Mouse (Mus musculus) forebrain, embryonic 15.5 days (tissue): Measurements from ENCODE around the gene Dbi. TPM values are rescaled to one million over a fixed set of nuclear protein-coding genes. Genes with fewer than 3 reads are reported as not detected.
A peak's percentile ranks its signal among the peaks of the same experiment; 100 is the strongest.

Source experiments
- ATAC-seq: fragments of 200-750 bp; cut with Nextera tagmentation; replicated peaks from 2 replicates; pipeline ENCODE4 v1.8.0; 2017; ENCODE audit warnings: mild to moderate bottlenecking, moderate TSS enrichment, moderate library complexity
- H3K27ac ChIP-seq: fragments of 300-500 bp; sonication (generic); replicated peaks from 2 replicates; pipeline ENCODE4 v1.5.1; 2015; ENCODE audit warnings: mild to moderate bottlenecking, inconsistent platforms
- H3K27me3 ChIP-seq: fragments of 300-500 bp; sonication (generic); 2 replicates; pipeline ENCODE4 v1.6.1; 2015; ENCODE audit warnings: inconsistent platforms
- H3K36me3 ChIP-seq: fragments of 300-500 bp; sonication (generic); 2 replicates; pipeline ENCODE4 v1.6.1; 2015; ENCODE audit warnings: mild to moderate bottlenecking, inconsistent platforms
- H3K4me1 ChIP-seq: fragments of 300-500 bp; sonication (generic); 2 replicates; pipeline ENCODE4 v1.6.1; 2015; ENCODE audit warnings: inconsistent platforms
- H3K4me2 ChIP-seq: fragments of 300-500 bp; sonication (generic); replicated peaks from 2 replicates; pipeline ENCODE4 v1.6.1; 2015; ENCODE audit warnings: mild to moderate bottlenecking, inconsistent platforms
- H3K4me3 ChIP-seq: fragments of 300-500 bp; sonication (generic); 2 replicates; pipeline ENCODE4 v1.5.1; 2015; ENCODE audit warnings: mild to moderate bottlenecking, inconsistent platforms
- H3K9ac ChIP-seq: fragments of 300-500 bp; sonication (generic); replicated peaks from 2 replicates; pipeline ENCODE4 v1.6.1; 2015; ENCODE audit warnings: mild to moderate bottlenecking, inconsistent platforms
- H3K9me3 ChIP-seq: fragments of 300-500 bp; sonication (generic); 2 replicates; pipeline ENCODE4 v1.6.1; 2016; ENCODE audit warnings: inconsistent platforms
- WGBS: fragments of 180-500 bp; shearing (Covaris S2); methylation state at CpG from one replicate; pipeline ENCODE4 v1.1.7; 2015; ENCODE audit warnings: mixed read lengths; 5-methylcytosine and 5-hydroxymethylcytosine counted together
- polyA plus RNA-seq: library from polyadenylated mRNA; unstranded; fragments of >200 nt; fragmentation: Nextera tagmentation; extraction: Ambion mirVana; gene quantifications from 2 replicates; pipeline ENCODE4 v1.2.1, GENCODE M21; 2015

Dbi gene
- 1,549 and 1,577 TPM in 2 replicates for polyA plus RNA-seq

DNA sequence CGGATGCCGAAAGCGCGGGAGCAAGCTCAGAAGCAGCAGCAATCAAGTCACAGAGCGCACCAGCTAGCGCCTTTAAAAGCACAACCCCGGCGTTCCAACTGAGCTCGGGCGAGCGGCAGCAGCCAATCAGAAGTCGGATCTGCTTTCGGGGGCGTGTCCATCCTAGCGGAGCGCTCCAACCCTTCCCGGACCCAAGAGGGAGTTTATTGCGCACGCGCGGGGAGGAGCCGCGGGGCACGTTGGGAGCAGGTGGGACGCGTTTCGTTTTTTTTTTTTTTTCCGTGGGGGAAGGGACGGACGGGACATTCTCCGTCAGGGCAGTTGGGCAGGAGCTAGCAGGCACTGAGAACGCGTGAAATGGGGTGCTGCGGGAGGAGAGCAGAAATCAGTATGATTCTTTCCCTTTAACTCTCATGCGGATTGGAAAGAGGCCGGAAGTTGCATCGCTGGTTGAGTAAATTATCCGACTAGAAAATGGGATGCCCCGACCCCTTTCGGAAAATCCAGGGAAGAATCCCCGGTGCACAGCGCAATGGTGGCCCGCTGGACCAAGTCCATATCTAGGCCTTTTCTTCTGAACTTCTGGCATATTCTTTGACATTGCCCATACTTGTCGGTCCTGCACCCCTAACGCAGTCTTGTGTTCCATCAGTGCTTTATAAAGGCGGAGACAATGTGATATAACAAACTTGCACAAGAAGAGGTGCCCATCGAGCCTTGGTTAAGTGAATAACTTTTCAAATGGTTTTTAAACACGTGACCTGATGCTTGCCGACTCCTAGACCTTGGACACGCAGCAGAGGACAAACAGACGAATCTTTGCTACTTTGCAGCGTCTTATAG is at the start of gene Dbi, which contains the start of gene 3110009E18Rik:
Gene Dbi (minus strand): TSS at position 110 of the 843 bp plus-strand sequence.
Gene 3110009E18Rik (plus strand): TSS at position 219 of the 843 bp plus-strand sequence.
- H3K36me3 ChIP-seq = no peaks in the 10 kb centered on the region
- WGBS = 1% methylated on average over 52 of the region's 52 CpGs
- peak within 1 kb of the TSS; percentile 93 for H3K27ac ChIP-seq
- H3K4me3 ChIP-seq = peak within 1 kb of the TSS; percentile 57
- peaks cover 51% of the 10 kb centered on the region for H3K4me1 ChIP-seq
- no peaks in the 10 kb centered on the region for H3K27me3 ChIP-seq
- H3K4me2 ChIP-seq = peak within 1 kb of the TSS; percentile 72
- H3K9me3 ChIP-seq = no peaks in the 10 kb centered on the region
- H3K9ac ChIP-seq = peak within 1 kb of the TSS; percentile 63
- peak; percentile 96 for ATAC-seq

DNA sequence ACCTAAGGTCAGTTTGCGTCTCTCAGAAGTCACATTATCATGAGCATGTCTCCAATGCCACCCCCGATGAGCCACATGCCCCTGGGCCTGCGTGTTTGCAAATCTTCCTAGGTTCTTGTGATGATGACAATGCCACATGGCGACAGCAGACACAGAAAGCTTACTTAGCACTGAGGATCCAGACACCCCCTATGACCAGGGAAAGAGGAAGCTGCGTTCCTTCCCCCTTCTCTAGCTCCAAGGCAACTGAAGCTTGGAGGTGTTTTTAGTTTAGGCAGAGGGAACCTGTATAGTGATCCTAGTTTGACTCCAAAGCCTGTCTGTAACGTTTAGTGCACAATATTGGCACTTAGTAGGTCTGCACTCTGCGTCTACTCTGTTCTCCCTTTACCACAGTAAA is 49.4 kb upstream of the Dbi start:
- Histone ChIP-seq H3K9me3 (no peaks in the 10 kb centered on the region), H3K4me3 (no peak overlapping the region), H3K27ac (no peak overlapping the region), H3K27me3 (no peaks in the 10 kb centered on the region), H3K4me1 (no peaks in the 10 kb centered on the region), H3K9ac (no peak overlapping the region), H3K4me2 (no peak overlapping the region), H3K36me3 (no peaks in the 10 kb centered on the region)
- no peak for ATAC-seq
- 89% methylated on average over 7 of the region's 7 CpGs for WGBS

DNA sequence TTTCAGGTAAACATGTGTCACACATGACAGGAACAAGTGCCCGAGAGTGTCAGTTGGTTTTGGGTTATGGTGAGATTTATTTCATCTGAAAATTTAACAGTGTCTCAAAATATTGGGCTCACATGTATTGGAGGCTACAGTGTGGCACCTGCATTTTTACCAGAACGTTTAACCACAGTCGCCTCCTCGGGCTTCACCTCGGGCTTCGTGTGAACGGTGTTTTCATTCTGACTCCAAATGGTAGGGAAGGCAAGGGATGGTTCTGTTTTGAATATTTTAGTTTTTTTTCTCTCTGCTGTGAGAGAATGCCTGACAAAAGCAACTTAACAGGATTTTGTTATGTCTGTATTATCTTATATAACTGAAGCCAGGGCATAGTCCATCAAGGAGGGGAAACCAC is 47.8 kb upstream of the Dbi start:
- H3K9me3 ChIP-seq = no peaks in the 10 kb centered on the region
- no peak overlapping the region for H3K27ac ChIP-seq
- no peaks in the 10 kb centered on the region for H3K4me1 ChIP-seq
- 92% methylated on average over 7 of the region's 7 CpGs for WGBS
- no peaks in the 10 kb centered on the region for H3K27me3 ChIP-seq
- no peak for ATAC-seq
- no peaks in the 10 kb centered on the region for H3K36me3 ChIP-seq
- H3K9ac ChIP-seq = no peak overlapping the region
- no peak overlapping the region for H3K4me3 ChIP-seq
- H3K4me2 ChIP-seq = no peak overlapping the region

DNA sequence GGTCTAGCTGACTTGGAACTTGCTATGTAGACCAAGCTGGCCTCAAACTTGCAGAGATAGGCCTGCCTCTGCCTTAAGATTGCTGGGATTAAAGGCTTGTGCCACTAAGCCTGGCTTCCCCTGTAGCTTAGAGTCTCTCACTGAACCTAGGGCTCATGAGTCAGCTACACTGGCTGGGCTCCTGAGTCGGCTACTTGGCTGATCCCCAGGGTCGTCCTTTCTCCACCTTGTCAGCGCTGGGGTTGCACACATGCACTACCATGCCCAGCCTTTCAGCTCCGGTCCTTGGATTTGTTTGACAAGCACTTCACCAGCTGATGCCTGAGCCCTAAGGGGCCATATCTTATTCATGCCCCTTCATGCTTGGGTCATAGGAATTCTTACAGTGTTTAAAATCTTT is 47.1 kb upstream of the Dbi start:
- H3K4me3 ChIP-seq = no peak overlapping the region
- 74% methylated on average over 4 of the region's 4 CpGs for WGBS
- no peak overlapping the region for H3K27ac ChIP-seq
- no peaks in the 10 kb centered on the region for H3K27me3 ChIP-seq
- H3K9me3 ChIP-seq = no peaks in the 10 kb centered on the region
- no peak for ATAC-seq
- no peak overlapping the region for H3K9ac ChIP-seq
- no peaks in the 10 kb centered on the region for H3K36me3 ChIP-seq
- no peaks in the 10 kb centered on the region for H3K4me1 ChIP-seq
- no peak overlapping the region for H3K4me2 ChIP-seq

DNA sequence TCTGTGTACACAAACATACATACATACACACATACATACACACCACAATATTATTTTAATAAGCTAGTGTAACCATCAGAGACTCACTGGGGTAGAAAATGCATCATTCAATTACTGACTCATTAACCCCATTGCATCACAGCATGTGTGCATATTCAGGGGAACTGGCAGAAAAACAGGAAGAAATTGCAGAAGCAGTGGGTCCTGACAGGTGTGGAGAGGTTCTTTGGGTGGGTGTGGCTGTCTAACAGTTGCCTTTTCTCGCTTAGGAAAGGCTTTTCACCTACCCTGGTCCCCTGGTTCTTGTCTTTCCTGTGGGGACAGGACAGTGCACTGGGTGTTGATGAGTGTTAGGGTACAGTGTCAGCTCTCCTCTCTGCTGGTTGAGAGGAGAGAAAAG is 41.7 kb upstream of the Dbi start:
- no peak overlapping the region for H3K27ac ChIP-seq
- H3K4me2 ChIP-seq = no peak overlapping the region
- H3K27me3 ChIP-seq = no peaks in the 10 kb centered on the region
- H3K36me3 ChIP-seq = no peaks in the 10 kb centered on the region
- no peaks in the 10 kb centered on the region for H3K4me1 ChIP-seq
- no peak overlapping the region for H3K9ac ChIP-seq
- H3K4me3 ChIP-seq = no peak overlapping the region
- no peak for ATAC-seq
- WGBS = 73% methylated on average over 1 of the region's 1 CpGs
- H3K9me3 ChIP-seq = no peaks in the 10 kb centered on the region

DNA sequence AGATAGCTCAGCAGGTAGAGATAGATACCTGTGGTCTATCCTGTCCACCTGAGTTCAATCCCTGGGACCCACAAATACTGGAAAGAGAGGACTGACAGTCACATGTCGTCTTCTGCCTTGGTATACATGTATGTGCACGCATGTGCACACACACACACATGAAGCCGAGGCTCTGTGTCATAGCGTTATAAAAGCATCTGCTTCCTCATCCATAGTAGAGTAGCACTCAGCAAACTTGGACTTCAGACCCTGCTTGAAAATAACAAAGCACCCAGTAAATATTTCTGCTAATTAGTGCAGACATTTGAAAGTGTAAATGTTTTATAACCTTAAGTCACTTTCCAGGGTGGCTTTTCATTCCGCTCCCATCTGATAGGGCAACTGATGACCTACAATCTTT is 40.6 kb upstream of the Dbi start:
- no peak overlapping the region for H3K9ac ChIP-seq
- H3K27me3 ChIP-seq = no peaks in the 10 kb centered on the region
- H3K4me1 ChIP-seq = no peaks in the 10 kb centered on the region
- no peak for ATAC-seq
- H3K4me3 ChIP-seq = no peak overlapping the region
- H3K36me3 ChIP-seq = no peaks in the 10 kb centered on the region
- H3K4me2 ChIP-seq = no peak overlapping the region
- WGBS = 95% methylated on average over 5 of the region's 5 CpGs
- no peaks in the 10 kb centered on the region for H3K9me3 ChIP-seq
- no peak overlapping the region for H3K27ac ChIP-seq

DNA sequence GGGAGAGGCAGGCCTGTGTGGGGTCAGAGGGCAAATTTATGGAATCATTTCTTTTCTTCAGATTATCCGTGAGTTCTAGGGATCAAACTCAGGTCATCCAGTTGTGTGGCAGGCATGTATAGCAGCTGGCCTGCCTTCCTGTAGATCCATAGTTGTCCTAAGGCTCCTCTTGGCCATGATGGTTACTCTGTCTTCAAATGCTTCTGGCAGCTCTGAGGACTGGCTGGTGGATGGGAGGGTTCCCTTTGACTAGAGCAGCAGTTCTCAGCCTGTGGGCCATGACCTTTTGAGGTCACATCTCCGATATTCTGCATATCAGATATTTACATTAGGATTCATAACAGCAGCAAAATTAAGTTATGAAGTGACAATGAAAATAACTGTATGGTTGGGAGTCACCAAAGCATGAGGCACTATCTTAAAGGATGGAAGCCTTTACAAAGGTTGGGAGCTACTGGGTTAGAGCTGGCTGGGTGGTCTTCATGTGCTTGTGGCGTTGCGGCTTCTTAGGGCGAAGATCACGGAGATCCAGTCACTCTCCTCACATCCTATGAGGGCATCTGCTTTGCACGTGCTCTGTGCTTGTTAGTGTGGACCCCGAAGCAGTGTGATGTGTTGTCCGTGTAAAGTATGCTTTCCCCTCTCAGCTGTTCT is 37.7 kb upstream of the Dbi start:
- H3K4me2 ChIP-seq = no peak overlapping the region
- no peak overlapping the region for H3K4me3 ChIP-seq
- H3K9ac ChIP-seq = no peak overlapping the region
- H3K9me3 ChIP-seq = no peaks in the 10 kb centered on the region
- 90% methylated on average over 9 of the region's 9 CpGs for WGBS
- ATAC-seq = no peak
- no peaks in the 10 kb centered on the region for H3K36me3 ChIP-seq
- no peaks in the 10 kb centered on the region for H3K4me1 ChIP-seq
- no peaks in the 10 kb centered on the region for H3K27me3 ChIP-seq
- H3K27ac ChIP-seq = no peak overlapping the region

DNA sequence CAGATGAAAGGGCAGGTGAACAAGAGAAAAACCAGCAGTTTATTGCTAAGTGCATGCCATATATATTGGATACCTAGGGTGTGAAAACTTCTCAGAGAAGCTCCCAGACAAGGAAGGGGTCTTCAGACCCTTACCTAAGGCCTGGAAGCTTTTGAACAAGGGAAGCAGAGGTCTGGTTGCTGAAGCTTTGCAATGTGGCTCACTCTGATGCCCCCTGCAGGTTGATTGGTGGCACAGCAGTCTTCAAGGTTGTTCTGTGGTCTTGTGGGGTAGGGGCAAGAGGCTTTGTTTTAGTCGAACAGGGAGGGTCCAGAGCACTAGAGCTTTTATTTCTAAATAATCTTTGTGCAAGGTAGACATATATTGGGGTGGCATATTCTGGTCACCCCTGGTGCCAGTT is 34.4 kb upstream of the Dbi start:
- 19% methylated on average over 1 of the region's 1 CpGs for WGBS
- no peaks in the 10 kb centered on the region for H3K9me3 ChIP-seq
- H3K4me1 ChIP-seq = no peaks in the 10 kb centered on the region
- H3K9ac ChIP-seq = no peak overlapping the region
- H3K27ac ChIP-seq = no peak overlapping the region
- no peak overlapping the region for H3K4me2 ChIP-seq
- no peaks in the 10 kb centered on the region for H3K36me3 ChIP-seq
- 0 out of 2 replicates have a peak, but pooled peaks have one; percentile 39 for ATAC-seq
- no peak overlapping the region for H3K4me3 ChIP-seq
- no peaks in the 10 kb centered on the region for H3K27me3 ChIP-seq

DNA sequence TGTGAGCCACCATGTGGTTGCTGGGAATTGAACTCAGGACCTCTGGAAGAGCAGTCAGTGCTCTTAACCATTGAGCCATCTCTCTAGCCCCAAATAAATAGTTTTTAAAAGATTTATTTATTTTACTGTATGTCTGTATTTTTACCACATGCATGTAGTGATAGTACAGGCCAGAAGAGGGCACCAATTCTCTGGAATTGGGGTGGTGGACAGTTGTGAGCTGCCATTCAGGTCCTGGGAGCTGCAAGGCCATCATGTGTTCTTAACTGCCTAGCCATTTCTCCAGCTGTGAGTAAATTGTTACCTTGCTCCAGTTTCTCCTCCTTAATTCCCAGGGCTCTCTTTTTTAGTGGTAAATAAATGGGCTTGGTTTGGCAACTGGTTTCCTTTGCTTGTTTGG is 33.4 kb upstream of the Dbi start:
- H3K9me3 ChIP-seq = no peaks in the 10 kb centered on the region
- no peak overlapping the region for H3K4me3 ChIP-seq
- ATAC-seq = no peak
- no peaks in the 10 kb centered on the region for H3K27me3 ChIP-seq
- H3K4me2 ChIP-seq = no peak overlapping the region
- H3K36me3 ChIP-seq = no peaks in the 10 kb centered on the region
- no peak overlapping the region for H3K9ac ChIP-seq
- no peak overlapping the region for H3K27ac ChIP-seq
- no peaks in the 10 kb centered on the region for H3K4me1 ChIP-seq

DNA sequence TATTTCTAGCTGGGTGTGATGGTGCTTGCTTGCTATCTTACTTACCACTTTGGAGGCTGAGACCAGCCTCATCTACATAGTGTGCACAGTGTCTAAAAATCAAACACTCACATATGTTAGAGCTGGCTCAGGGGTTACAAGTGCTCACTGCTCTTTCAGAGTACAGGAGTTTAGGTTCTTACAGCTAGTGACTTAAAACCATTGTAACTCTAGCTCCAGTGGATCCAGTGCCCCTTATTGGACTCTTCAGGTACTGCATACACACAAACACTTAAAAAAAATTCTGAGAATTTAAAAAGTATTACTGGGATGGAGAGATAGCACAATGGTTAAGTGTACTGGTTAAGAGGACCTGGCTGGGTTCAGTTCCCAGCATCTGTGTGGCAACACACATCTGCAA is 26.1 kb upstream of the Dbi start:
- H3K9me3 ChIP-seq = no peaks in the 10 kb centered on the region

DNA sequence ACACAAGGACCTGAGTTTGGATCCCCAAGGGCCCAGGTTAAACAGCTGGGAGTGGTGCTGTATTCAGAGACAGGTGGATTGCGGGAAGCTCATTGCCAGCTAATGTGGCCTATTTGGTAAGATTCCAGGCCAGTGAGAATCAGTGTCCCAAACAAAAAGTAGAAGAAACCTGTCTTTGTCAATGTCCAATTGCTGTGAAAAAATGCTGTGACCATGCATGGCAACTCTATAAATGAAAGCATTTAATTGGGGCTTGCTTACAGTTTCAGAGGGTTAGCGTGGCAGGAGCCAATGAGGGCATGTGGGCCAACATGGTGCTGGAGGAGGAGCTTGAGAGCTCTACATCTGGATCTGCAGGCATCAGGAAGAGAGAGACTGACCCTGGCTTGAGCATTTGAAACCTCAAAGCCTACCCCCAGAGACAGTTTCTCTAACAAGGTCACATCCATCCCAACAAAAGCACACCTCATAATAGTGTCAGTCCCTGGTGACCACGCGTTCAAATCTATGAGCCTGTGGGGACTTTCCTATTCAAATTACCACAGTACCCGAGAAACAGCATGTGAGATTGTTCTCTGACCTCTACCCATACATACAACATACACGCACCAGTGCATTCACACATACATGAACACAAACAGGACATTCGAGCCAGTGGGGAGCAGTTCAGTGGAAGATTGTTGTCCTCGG is 24.8 kb upstream of the Dbi start:
- H3K27me3 ChIP-seq = no peaks in the 10 kb centered on the region
- no peak overlapping the region for H3K4me3 ChIP-seq
- H3K36me3 ChIP-seq = no peaks in the 10 kb centered on the region
- H3K9me3 ChIP-seq = no peaks in the 10 kb centered on the region
- no peak for ATAC-seq
- H3K9ac ChIP-seq = no peak overlapping the region
- peaks cover 11% of the 10 kb centered on the region for H3K4me1 ChIP-seq
- no peak overlapping the region for H3K27ac ChIP-seq
- WGBS = 69% methylated on average over 8 of the region's 8 CpGs
- H3K4me2 ChIP-seq = no peak overlapping the region

More for the DNA sequence above, 26.1 kb upstream of the Dbi start:
- no peak overlapping the region for H3K9ac ChIP-seq
- no peak overlapping the region for H3K4me3 ChIP-seq
- H3K36me3 ChIP-seq = no peaks in the 10 kb centered on the region
- H3K27me3 ChIP-seq = no peaks in the 10 kb centered on the region
- H3K4me2 ChIP-seq = no peak overlapping the region
- H3K4me1 ChIP-seq = peaks cover 10% of the 10 kb centered on the region
- no peak overlapping the region for H3K27ac ChIP-seq
- ATAC-seq = 0 out of 2 replicates have a peak, but pooled peaks have one; percentile 26

DNA sequence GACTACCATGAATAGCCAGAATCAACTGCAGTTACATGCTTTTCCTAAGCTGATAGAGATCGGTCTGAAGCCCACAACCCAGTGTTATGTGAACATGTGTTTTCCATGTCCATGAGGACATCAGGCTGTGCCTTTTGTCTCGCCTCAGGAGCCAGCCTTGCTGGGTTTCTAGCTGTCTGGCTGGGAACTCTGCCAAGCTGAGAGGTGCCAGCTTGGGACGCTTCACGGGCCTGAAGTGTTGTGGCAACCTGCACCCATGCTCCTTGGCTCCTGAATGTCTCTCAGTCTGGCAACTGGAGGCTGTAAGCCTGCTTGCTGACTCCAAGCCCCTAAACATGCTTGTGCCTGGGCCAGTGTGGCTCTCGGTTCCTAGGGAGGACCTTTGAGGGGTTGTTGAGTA is 21.7 kb upstream of the Dbi start:
- H3K36me3 ChIP-seq = no peaks in the 10 kb centered on the region
- peak; percentile 64 for ATAC-seq
- H3K4me2 ChIP-seq = no peak overlapping the region
- no peak overlapping the region; the same call in 1 of the 2 replicates for H3K27ac ChIP-seq
- H3K4me3 ChIP-seq = no peak overlapping the region
- H3K4me1 ChIP-seq = peaks cover 14% of the 10 kb centered on the region
- H3K9me3 ChIP-seq = no peaks in the 10 kb centered on the region
- no peak overlapping the region for H3K9ac ChIP-seq
- no peaks in the 10 kb centered on the region for H3K27me3 ChIP-seq
- WGBS = 39% methylated on average over 5 of the region's 5 CpGs
